ENCODE assay signal across 7 mouse cellular contexts in genomic region chr8:30915601-30916171, GRCm38 (mm10).
DNase-seq lines count a peak whose midpoint lies in the region; ATAC-seq lines count a peak whose summit lies in the region.

No protein-coding gene starts in this region.

- H3K36me3 ChIP-seq in heart, embryonic 11.5 days (ENCODE audit: control insufficient read depth, insufficient read depth, low read length): no peaks in the 10 kb centered on the region
- H3K36me3 ChIP-seq in lung, embryonic 16.5 days (ENCODE audit: control insufficient read depth, insufficient read depth, low read length): no peaks in the 10 kb centered on the region

- ATAC-seq in heart, embryonic 11.5 days (replicated peaks; ENCODE audit: insufficient number of reproducible peaks, low FRiP score, low TSS enrichment): no peak
- ATAC-seq in lung, embryonic 16.5 days (ENCODE audit: low read depth): peak; percentile 57

- peak overlapping the region; percentile 89 for H3K4me2 ChIP-seq in heart, embryonic 11.5 days
- H3K4me2 ChIP-seq in lung, embryonic 16.5 days (ENCODE audit: low read depth, low read length): peak overlapping the region; percentile 71

- DNase-seq in ZHBTc4 (ENCODE audit: low read depth, low spot score): peak; percentile 30
- peak; percentile 27 to 36 for DNase-seq in cerebellum, postnatal 4 days (ENCODE audit: low spot score in 2 of 2)
- DNase-seq in layer of hippocampus, adult 8-10 months (ENCODE audit: low spot score in 2 of 2): peak; percentile 26 to 54
- peak; percentile 52 for DNase-seq in right cerebral cortex, postnatal 25 days
- DNase-seq in adrenal gland, adult 18-20 months (ENCODE audit: low spot score in 2 of 2): no peak

- peak overlapping the region; percentile 73 for H3K9ac ChIP-seq in heart, embryonic 11.5 days (ENCODE audit: low read depth, low read length)
- peak overlapping the region; percentile 53 for H3K9ac ChIP-seq in lung, embryonic 16.5 days (ENCODE audit: low read length)

- H3K27ac ChIP-seq in heart, embryonic 11.5 days (ENCODE audit: low read depth, low read length): no peak overlapping the region
- H3K27ac ChIP-seq in lung, embryonic 16.5 days (ENCODE audit: low read length): no peak overlapping the region

- H3K4me1 ChIP-seq in heart, embryonic 11.5 days (ENCODE audit: control insufficient read depth, insufficient read depth, low read length): peaks cover 4% of the 10 kb centered on the region; the same call in 1 of the 2 replicates
- peaks cover 2% of the 10 kb centered on the region; the same call in 1 of the 2 replicates for H3K4me1 ChIP-seq in lung, embryonic 16.5 days (replicated peaks; ENCODE audit: control insufficient read depth, insufficient read depth, low read length)

- peak overlapping the region; percentile 50 for H3K4me3 ChIP-seq in heart, embryonic 11.5 days (ENCODE audit: low read depth, low read length)
- peak overlapping the region; percentile 47 for H3K4me3 ChIP-seq in lung, embryonic 16.5 days (ENCODE audit: low read length)

- H3K27me3 ChIP-seq in heart, embryonic 11.5 days (ENCODE audit: control insufficient read depth, insufficient read depth, low read length): no peaks in the 10 kb centered on the region
- H3K27me3 ChIP-seq in lung, embryonic 16.5 days (ENCODE audit: control insufficient read depth, insufficient read depth, low read depth, low read length): no peaks in the 10 kb centered on the region

- WGBS in heart, embryonic 11.5 days (ENCODE audit: insufficient replicate concordance): 8% methylated on average over 13 of the region's 13 CpGs
- 11% methylated on average over 13 of the region's 13 CpGs for WGBS in lung, embryonic 16.5 days

- H3K9me3 ChIP-seq in heart, embryonic 11.5 days (replicated peaks; ENCODE audit: control insufficient read depth, low read length): no peaks in the 10 kb centered on the region
- no peaks in the 10 kb centered on the region for H3K9me3 ChIP-seq in lung, embryonic 16.5 days (ENCODE audit: control insufficient read depth, low read length)

Comparison
In these comparisons a context has a peak if more than half of its experiments do, and no peak if none do; other contexts are left out.
1. DNase-seq: peak in ZHBTc4 (single experiment), cerebellum, postnatal 4 days (2 of 2), layer of hippocampus, adult 8-10 months (2 of 2) and right cerebral cortex, postnatal 25 days (single experiment); none in adrenal gland, adult 18-20 months (0 of 2).